Mouse (Mus musculus): ENCODE results near the gene Rasa2. TPM values are rescaled to one million over a fixed set of nuclear protein-coding genes. Genes with fewer than 3 reads are reported as not detected.

Gene Rasa2
- total and polyA plus RNA-seq, 2 experiments from 2014 or later: 6.9 to 38.9 TPM

GRCm38 (mm10) chr9:96563501-96563900, 67.9 kb downstream of the Rasa2 start:
- H3K4me2 ChIP-seq (ENCODE audit: low read depth, low read length): no peak overlapping the region
- ATAC-seq (ENCODE audit: insufficient read depth, low read depth): no peak
- no peaks in the 10 kb centered on the region for H3K4me1 ChIP-seq (ENCODE audit: control insufficient read depth, insufficient read depth)
- no peak overlapping the region for H3K27ac ChIP-seq (ENCODE audit: low read depth)
- WGBS: 95% methylated on average over 4 of the region's 4 CpGs
- H3K4me3 ChIP-seq (ENCODE audit: low read depth, low read length): no peak overlapping the region
- DNase-seq (ENCODE audit: low spot score): no peak
- no peaks in the 10 kb centered on the region for H3K9me3 ChIP-seq (replicated peaks; ENCODE audit: control insufficient read depth, low read length)
- TF ChIP-seq CTCF (IDR thresholded peaks at IDR 0.05; ENCODE audit: low read depth) (no peak), EP300 (IDR thresholded peaks at IDR 0.05; ENCODE audit: low read depth) (no peak)
- H3K36me3 ChIP-seq (replicated peaks; ENCODE audit: control insufficient read depth, insufficient read depth, low read length): peaks cover 63% of the 10 kb centered on the region
- no peaks in the 10 kb centered on the region for H3K27me3 ChIP-seq (ENCODE audit: control insufficient read depth, insufficient read depth, low read length)
- no peak overlapping the region for H3K9ac ChIP-seq (replicated peaks; ENCODE audit: low read depth, low read length)

- no peak overlapping the region for H3K4me3 ChIP-seq (ENCODE audit: low read depth, low read length)
- no peak overlapping the region for H3K27ac ChIP-seq (ENCODE audit: low read depth)
- H3K9ac ChIP-seq (replicated peaks; ENCODE audit: low read depth, low read length): no peak overlapping the region
- no peaks in the 10 kb centered on the region for H3K27me3 ChIP-seq (ENCODE audit: control insufficient read depth, insufficient read depth, low read length)
- ATAC-seq (ENCODE audit: insufficient read depth, low read depth) (no peak), DNase-seq (ENCODE audit: low spot score) (no peak)
- TF ChIP-seq EP300 (IDR thresholded peaks at IDR 0.05; ENCODE audit: low read depth) (no peak), CTCF (IDR thresholded peaks at IDR 0.05; ENCODE audit: low read depth) (no peak)
- H3K9me3 ChIP-seq (replicated peaks; ENCODE audit: control insufficient read depth, low read length): no peaks in the 10 kb centered on the region
- peaks cover 53% of the 10 kb centered on the region for H3K36me3 ChIP-seq (replicated peaks; ENCODE audit: control insufficient read depth, insufficient read depth, low read length)
- H3K4me2 ChIP-seq (ENCODE audit: low read depth, low read length): no peak overlapping the region
- 81% methylated on average over 6 of the region's 6 CpGs for WGBS
- H3K4me1 ChIP-seq (ENCODE audit: control insufficient read depth, insufficient read depth): no peaks in the 10 kb centered on the region
Measured at GRCm38 (mm10) chr9:96559148-96559547, 72.3 kb downstream of the Rasa2 start.

- TF ChIP-seq CTCF (IDR thresholded peaks at IDR 0.05; ENCODE audit: low read depth) (no peak), EP300 (IDR thresholded peaks at IDR 0.05; ENCODE audit: low read depth) (no peak)
- no peak overlapping the region for H3K27ac ChIP-seq (ENCODE audit: low read depth)
- WGBS: 41% methylated on average over 1 of the region's 1 CpGs
Measured at GRCm38 (mm10) chr9:96558594-96558993, 72.8 kb downstream of the Rasa2 start.

GRCm38 (mm10) chr9:96554095-96554494, 77.3 kb downstream of the Rasa2 start:
- Histone ChIP-seq H3K4me3 (ENCODE audit: low read depth, low read length) (no peak overlapping the region), H3K9me3 (replicated peaks; ENCODE audit: control insufficient read depth, low read length) (no peaks in the 10 kb centered on the region), H3K36me3 (replicated peaks; ENCODE audit: control insufficient read depth, insufficient read depth, low read length) (peaks cover 34% of the 10 kb centered on the region), H3K27ac (ENCODE audit: low read depth) (no peak overlapping the region), H3K27me3 (ENCODE audit: control insufficient read depth, insufficient read depth, low read length) (no peaks in the 10 kb centered on the region), H3K9ac (replicated peaks; ENCODE audit: low read depth, low read length) (no peak overlapping the region), H3K4me2 (ENCODE audit: low read depth, low read length) (no peak overlapping the region), H3K4me1 (ENCODE audit: control insufficient read depth, insufficient read depth) (no peaks in the 10 kb centered on the region)
- 76% methylated on average over 1 of the region's 1 CpGs for WGBS
- DNase-seq (ENCODE audit: low spot score): no peak
- TF ChIP-seq CTCF (IDR thresholded peaks at IDR 0.05; ENCODE audit: low read depth) (peak; percentile 17; the same call in 1 of the 2 replicates), EP300 (IDR thresholded peaks at IDR 0.05; ENCODE audit: low read depth) (no peak)
- no peak for ATAC-seq (ENCODE audit: insufficient read depth, low read depth)

More at GRCm38 (mm10) chr9:96558594-96558993, 72.8 kb downstream of the Rasa2 start:
- no peaks in the 10 kb centered on the region for H3K4me1 ChIP-seq (ENCODE audit: control insufficient read depth, insufficient read depth)
- H3K27me3 ChIP-seq (ENCODE audit: control insufficient read depth, insufficient read depth, low read length): no peaks in the 10 kb centered on the region
- H3K9ac ChIP-seq (replicated peaks; ENCODE audit: low read depth, low read length): no peak overlapping the region
- ATAC-seq (ENCODE audit: insufficient read depth, low read depth): no peak
- H3K4me3 ChIP-seq (ENCODE audit: low read depth, low read length): no peak overlapping the region
- H3K9me3 ChIP-seq (replicated peaks; ENCODE audit: control insufficient read depth, low read length): no peaks in the 10 kb centered on the region
- peaks cover 47% of the 10 kb centered on the region for H3K36me3 ChIP-seq (replicated peaks; ENCODE audit: control insufficient read depth, insufficient read depth, low read length)
- no peak for DNase-seq (ENCODE audit: low spot score)
- H3K4me2 ChIP-seq (ENCODE audit: low read depth, low read length): no peak overlapping the region

GRCm38 (mm10) chr9:96545410-96545809, 86.0 kb downstream of the Rasa2 start:
- Histone ChIP-seq H3K4me1 (ENCODE audit: control insufficient read depth, insufficient read depth) (no peaks in the 10 kb centered on the region), H3K4me3 (ENCODE audit: low read depth, low read length) (no peak overlapping the region), H3K9ac (replicated peaks; ENCODE audit: low read depth, low read length) (no peak overlapping the region), H3K9me3 (replicated peaks; ENCODE audit: control insufficient read depth, low read length) (no peaks in the 10 kb centered on the region), H3K4me2 (ENCODE audit: low read depth, low read length) (no peak overlapping the region), H3K27me3 (ENCODE audit: control insufficient read depth, insufficient read depth, low read length) (no peaks in the 10 kb centered on the region), H3K27ac (ENCODE audit: low read depth) (no peak overlapping the region), H3K36me3 (replicated peaks; ENCODE audit: control insufficient read depth, insufficient read depth, low read length) (peaks cover 27% of the 10 kb centered on the region)
- DNase-seq (ENCODE audit: low spot score): no peak
- ATAC-seq (ENCODE audit: insufficient read depth, low read depth): no peak
- 83% methylated on average over 13 of the region's 13 CpGs for WGBS
- no peak for TF ChIP-seq EP300 (IDR thresholded peaks at IDR 0.05; ENCODE audit: low read depth)

Data from heart, postnatal 0 days (tissue).